Mouse (Mus musculus): ENCODE data around the gene Alox5.

Alox5 gene

GRCm38 (mm10) chr6:116383582-116383981 is 77.4 kb downstream of the Alox5 start:
- DNase-seq: no peak

- DNase-seq: no peak
Measured at GRCm38 (mm10) chr6:116381605-116382004, 79.4 kb downstream of the Alox5 start.

- DNase-seq: no peak
Measured at GRCm38 (mm10) chr6:116380157-116380556, 80.8 kb downstream of the Alox5 start.

- no peak for DNase-seq
Measured at GRCm38 (mm10) chr6:116378892-116379291, 82.1 kb downstream of the Alox5 start.

- DNase-seq: no peak
Measured at GRCm38 (mm10) chr6:116374618-116375017, 86.4 kb downstream of the Alox5 start.

GRCm38 (mm10) chr6:116374136-116374535 is 86.8 kb downstream of the Alox5 start:
- no peak for DNase-seq

GRCm38 (mm10) chr6:116371500-116371899 is 89.5 kb downstream of the Alox5 start:
- DNase-seq: no peak

GRCm38 (mm10) chr6:116370216-116370976 is 90.6 kb downstream of the Alox5 start:
- no peak for DNase-seq

- DNase-seq: no peak
Measured at GRCm38 (mm10) chr6:116369811-116370210, 91.2 kb downstream of the Alox5 start.

- no peak for DNase-seq
Measured at GRCm38 (mm10) chr6:116367971-116368370, 93.0 kb downstream of the Alox5 start.

GRCm38 (mm10) chr6:116361993-116362392 is 99.0 kb downstream of the Alox5 start:
- DNase-seq: no peak

GRCm38 (mm10) chr6:116361463-116361862 is 99.5 kb downstream of the Alox5 start:
- DNase-seq: no peak
